Mouse (Mus musculus) cerebellum, adult 11-12 months (tissue): ENCODE measurements at regions not wholly inside any gene's neighbourhood (a gene's known extent, or its start where the extent isn't known, plus 50 kb on each side); places are given as distances from the start of the nearest gene placed in this dataset.
A peak's percentile ranks its signal among the peaks of the same experiment; 100 is the strongest.
"Not testable (repeated sequence)": the region's sequence is repeated elsewhere in the genome, so short reads cannot be mapped to it uniquely, and the experiment has no call there.

Experiments
- DNase-seq: peaks from one replicate; pipeline ENCODE4 v3.0.0; 2022

DNA sequence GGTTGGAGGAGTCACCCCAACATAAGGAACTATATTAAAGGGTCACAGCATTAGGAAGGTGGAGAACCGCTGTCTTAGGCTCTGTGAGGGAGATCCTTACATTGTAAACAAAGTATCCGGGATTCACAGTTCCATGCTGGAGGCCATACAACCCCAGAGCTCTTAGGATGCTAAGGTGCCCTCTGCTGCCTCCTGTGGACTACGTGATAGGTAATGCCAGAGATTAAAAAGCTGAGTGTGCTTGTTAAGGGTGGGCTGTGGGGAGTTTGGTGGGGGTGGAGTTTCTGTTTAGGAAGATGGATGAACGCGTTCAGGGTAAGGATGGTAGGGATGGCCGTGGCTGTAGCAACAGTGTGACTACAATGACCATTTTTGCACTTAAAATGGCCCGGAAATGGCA is 148.4 kb upstream of the Ubl3 start:
- no peak for DNase-seq

- DNase-seq, result no peak
Measured at GRCm38 (mm10) chr5:148700240-148700639, 147.7 kb upstream of the Ubl3 start.

DNA sequence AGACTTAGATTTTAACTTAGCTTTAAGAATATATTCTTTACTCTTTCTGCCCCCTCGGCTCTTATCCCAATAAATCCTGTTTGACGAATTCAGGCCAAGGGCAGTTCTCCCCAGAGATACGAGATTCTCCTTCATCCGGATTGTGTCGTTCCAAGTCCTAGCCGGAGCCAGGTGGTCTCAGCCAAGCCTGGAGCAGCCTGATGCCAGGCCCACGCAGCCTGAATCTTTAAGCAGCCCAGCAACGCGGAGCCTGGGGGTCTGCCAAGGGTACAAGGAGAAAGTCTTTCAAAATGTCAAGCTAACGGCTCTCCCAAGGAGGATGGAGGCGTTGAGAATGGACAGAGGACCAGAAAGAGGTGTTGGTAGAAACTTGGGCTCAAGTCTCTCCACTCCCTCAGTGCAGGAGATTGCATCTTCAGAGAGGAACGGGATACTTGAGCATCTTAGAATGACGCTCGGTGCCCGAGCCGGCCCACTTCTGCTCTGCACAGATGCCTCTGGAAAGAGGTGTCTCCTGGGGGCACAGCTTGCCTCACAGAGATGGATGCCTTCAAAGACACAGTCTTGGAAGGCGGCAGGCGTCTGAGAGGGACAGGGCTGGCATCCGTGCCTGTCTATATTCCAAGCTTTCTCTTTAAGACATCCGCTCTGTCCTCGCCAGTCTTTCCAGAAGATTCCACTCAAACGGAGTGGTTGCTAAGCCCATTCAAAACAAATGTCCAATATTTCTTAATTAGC is 145.2 kb upstream of the Ubl3 start:
- no peak for DNase-seq

GRCm38 (mm10) chr5:148694352-148694751 is 141.8 kb upstream of the Ubl3 start:
- DNase-seq, result no peak

DNA sequence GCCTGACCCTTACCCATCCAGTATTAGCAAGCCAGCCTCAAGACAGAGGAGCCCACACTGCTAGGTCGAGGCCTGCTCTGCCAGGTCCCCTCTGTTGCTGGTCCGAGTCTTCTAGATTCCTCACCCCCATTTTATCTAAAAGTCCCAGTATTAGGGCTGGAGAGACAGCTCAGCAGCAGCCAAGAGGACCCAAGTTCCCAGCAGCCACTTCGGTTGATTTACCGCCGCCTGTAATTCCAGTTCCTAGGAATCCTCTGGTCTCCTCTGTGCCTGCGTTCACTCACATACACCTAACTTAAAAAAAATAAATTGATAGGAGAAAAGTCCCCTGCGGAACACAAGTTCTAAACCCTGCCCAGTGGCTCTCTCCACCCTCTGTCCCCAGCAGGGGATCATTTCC is 138.9 kb upstream of the Ubl3 start:
- DNase-seq, result no peak

- no peak for DNase-seq
Measured at GRCm38 (mm10) chr5:148690823-148691197, 138.2 kb upstream of the Ubl3 start.

DNA sequence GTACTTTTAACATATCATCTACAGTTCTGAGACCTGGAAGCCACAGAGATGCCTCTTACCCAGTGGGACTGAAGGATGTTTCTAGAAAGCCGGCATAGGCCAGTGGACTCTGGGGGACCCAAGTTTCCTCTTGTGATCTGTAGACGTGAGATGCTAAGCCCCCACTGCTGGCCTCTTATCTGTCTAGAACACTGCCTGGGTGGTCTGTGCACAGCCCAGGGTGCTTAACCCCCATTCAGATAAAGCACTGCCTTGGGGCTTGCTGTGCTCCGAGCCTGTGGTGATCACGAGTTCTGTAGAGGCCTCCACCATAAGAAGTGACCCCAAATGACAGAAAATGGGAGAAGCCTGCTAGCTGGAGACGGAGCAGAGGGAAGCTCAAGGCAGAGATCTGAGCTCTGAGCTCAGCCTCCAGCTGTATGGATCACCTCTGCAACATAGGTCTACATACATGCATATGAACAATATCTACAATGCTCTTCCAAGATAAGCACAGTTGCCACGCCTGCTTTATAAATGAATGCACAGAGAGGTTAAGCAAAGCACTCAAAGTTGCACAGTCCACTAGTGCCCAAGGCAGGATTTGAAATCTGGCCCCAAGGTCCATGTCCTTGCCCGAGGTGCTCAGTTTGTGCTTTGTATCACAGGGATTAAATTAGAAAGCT is 137.7 kb upstream of the Ubl3 start:
- DNase-seq, result no peak

DNA sequence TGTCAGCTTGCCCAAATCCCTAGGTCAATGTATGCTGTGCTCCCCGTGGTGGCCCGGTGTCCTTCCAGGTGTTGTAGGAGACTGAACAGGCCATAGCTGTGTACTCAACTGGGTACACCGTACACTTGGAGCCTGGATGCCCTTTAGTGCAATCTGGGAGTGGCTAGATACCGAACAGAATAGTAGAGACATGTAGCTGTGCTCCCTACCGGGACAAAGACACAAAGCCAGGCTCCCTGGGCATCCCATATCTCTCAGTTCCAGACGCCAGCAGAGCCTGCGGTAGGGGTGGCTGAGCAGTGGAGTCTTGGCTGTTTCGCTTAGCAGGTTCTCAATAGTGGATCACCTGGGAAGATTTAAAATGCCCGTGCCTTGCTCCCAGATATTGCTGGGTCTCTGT is 136.7 kb upstream of the Ubl3 start:
- DNase-seq, result no peak

DNA sequence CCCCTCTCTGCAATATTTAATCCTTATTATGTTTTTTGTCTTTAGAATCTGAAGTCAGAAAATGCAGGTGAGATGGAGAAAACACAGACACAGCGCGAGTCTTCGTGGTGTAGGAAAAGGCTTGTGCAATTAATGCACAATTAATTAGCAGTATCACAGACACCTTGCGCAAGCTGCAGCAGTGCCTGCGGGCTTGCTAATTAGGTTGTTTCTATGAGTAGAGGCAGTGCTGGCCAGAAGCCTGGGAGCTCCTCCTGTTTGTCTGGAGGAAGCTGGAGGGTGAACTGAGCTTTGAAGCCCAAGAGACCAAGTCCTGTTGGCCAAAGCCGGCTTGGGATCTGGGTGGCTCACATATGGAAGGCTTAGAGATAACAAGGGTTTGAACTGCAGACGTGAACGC is 135.9 kb upstream of the Ubl3 start:
- peak; percentile 4 for DNase-seq

- no peak for DNase-seq
Measured at GRCm38 (mm10) chr5:148687827-148688226, 135.2 kb upstream of the Ubl3 start.

DNA sequence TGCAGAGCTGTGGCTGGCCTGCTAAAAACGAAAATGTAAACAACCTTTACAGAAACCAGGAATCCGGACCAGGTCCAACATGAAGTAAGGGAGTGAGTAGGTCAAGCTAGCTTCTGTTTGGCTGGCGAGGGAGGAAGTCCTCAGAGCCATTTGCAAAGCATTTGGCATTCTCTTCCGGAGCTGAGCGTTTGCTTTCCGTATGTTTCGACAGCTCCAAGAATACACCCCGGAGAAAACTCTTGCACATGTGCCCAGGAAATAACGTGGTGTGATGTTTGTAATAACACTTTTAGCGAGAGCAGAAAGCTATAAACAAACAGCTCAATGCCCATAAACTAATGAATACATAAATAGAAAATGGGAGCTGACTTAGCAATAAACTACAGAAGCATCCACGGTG is 131.6 kb upstream of the Ubl3 start:
- no peak for DNase-seq

DNA sequence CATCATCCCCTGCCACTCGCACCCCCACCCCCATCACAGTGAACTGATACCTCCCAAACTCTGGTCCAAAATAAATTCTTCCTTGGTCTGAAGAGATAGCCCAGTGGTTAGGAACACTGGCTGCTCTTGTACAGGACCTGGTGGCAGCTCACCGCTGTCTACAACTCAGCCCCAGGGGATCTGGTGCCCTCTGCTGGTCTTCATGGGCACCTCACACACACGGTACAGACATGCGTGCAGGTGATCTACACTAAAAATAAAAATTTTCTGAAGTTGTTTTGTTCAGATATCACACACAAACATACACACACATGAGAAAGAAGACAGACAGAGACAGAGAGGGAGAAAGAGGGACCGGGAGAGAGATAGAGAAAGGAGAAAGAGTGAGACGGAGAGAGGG is 130.0 kb upstream of the Ubl3 start:
- no peak for DNase-seq

DNA sequence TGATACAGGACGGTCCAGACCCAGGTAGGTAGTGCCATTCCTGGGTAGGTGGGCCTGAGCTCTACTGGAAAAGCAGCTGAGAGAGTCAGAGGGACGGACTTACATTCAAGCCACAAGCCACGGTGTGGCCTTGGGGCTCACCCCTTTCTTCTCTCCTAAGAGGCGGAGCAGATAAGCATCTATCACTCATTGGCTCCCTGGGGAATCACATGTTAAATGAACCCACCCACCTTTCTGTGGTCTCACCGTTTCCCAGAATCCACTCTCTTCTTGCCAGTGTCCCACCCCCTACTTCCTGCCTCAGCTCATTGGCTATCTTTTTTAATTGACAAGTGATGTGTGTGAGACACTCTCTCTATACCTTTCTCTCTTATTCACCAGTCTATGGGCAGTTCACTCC is 127.8 kb upstream of the Ubl3 start:
- DNase-seq, result no peak

DNA sequence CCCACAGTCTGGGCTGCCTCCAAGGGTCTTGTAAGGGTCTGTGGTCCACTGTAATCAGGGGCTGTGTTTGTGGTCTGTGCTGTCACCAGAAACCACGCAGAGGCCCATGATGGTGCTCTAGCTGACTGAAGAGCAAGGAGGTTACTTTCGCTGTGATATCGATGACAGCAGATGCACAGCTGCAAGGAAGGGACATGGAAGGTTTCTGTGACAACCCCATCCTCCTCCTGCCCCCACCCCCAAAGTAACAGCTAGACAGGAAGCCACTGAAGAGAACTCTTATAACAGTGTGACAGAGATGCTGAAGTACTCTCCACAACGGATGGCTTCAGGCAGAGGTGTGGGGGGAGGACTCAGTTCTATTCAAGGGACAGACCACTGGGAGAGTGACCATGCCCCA is 127.0 kb upstream of the Ubl3 start:
- no peak for DNase-seq

- not testable (repeated sequence) for DNase-seq
Measured at GRCm38 (mm10) chr5:148678285-148678937, 125.8 kb upstream of the Ubl3 start.

DNA sequence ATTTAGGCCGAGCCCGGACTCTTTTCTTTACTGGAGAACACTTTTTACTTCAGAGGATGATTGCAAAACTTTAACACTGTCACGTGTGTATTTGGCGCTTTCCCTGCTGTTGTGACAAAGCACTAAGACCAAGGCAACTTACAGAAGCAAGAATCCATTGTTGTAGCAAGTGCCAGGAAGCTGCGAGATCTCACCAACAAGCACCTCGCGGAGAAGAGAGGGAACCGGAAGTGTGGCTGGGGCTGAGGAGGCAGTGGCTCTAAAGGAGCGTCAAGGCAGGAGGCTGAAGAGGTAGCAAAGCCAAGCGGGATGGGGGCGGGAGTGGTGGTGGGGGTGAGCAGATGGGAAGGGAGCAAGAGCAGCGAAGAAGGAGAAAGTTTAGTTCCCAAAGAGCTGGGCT is 121.7 kb upstream of the Ubl3 start:
- DNase-seq, result no peak

DNA sequence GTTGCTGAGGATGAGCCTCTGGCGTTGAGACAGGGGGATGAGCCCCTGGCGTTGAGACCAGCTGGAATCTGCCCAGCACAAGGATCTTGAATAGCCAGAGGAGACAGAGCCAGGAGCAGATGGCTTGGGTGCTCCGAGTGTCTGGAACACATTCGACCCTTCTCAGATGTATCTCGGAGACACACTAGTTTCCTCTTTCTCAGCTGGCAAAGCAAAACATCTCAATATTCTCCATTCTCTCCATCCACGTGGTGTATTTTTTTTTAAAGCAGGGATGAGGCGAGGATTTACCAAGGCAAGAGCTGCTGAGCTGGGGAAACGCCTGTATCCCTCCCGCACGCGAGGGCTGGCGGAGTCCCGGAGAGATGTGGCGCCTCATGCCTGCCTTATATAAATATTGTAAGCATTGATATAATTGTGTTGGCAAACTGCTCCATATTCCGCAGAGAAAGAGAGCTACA is 109.7 kb upstream of the Ubl3 start:
- DNase-seq, result peak; percentile 9

GRCm38 (mm10) chr5:148661120-148661519 is 108.5 kb upstream of the Ubl3 start:
- DNase-seq, result no peak

DNA sequence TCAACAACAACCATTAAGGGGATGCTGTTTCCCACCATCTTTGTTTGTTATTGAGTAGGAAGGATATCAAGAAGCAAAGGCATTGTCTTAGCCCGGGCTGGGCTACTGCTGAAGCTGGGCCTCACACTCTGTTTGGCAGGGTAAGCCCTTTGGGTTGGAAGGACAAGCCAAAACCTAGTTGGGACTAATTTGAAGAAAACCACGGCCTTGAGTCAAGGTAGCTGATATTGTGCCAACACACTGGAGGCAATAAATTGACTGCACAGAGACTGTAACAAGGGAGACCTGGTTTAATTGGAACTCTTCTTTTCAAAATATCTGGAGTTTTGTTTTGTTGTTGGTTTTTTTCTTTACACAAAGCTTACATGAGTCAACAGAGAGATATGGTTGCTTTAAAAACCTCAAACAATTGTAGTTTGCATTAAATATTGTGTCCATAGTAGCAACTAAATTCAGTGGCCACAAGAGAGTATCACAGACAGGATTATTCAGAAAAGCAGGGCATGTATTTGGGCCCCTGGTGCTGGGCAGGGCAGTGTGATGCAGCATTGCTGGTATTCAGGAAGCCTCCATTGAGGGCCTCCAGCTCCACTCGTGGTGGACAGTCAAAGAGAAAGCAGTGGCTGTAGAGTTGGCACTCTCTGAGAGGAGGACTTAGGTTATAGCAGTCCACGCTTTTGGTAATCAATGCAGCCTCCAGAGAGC is 105.5 kb upstream of the Ubl3 start:
- no peak for DNase-seq

- DNase-seq, result no peak
Measured at GRCm38 (mm10) chr5:148652525-148653243, 100.1 kb upstream of the Ubl3 start.

DNA sequence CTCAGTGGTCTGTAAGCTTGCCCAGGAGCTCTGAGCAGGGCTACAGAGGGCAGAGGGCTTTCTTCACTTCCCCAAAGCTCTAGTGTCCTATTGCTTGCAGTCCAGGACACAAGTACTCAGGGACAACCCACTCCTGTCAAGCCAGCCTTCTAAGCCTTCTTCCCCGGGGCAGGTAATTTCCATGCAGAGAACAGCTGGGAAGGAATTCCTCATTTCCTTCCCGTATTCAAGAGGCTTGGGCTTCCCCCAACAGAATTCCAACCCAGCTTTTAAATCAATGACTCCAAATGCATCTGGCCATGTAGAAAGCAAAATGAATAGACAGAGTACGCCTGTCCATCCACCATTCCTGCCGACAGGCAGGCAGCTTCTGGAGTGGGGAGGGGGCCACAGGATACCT is 99.1 kb upstream of the Ubl3 start:
- DNase-seq, result no peak

GRCm38 (mm10) chr5:148649573-148649972 is 97.0 kb upstream of the Ubl3 start:
- not testable (repeated sequence) for DNase-seq

DNA sequence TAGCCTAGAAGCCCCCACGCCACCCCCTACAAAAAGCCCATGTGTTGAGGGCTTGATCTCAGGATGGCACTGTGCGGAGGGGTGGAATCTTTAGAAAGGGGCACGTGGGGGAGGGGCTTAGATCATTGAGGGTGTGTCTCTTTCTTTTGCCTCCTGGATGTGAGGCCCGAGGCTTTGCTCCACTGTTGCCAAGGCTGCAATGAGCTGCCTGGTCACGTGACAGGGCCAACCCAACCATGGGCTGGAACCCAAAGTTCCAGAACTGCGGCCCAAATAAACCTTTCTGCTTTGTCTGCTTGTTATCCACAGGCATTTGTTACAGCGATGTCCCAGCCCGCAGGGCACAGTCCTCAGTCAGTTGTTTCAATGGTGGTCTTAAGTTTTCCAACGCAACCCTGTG is 96.5 kb upstream of the Ubl3 start:
- no peak for DNase-seq
